Mouse (Mus musculus) left cerebral cortex, postnatal 10 days (tissue): ENCODE measurements around the gene Gm2000. TPM values are rescaled to one million over a fixed set of nuclear protein-coding genes. Genes with fewer than 3 reads are reported as not detected.
"Not testable (repeated sequence)": the region's sequence is repeated elsewhere in the genome, so short reads cannot be mapped to it uniquely, and the experiment has no call there.

Source experiments
- DNase-seq, 2 experiments: peaks; one replicate each; pipeline ENCODE4 v3.0.0; 2021 to 2022; ENCODE audit warnings: low spot score in 2 of 2, mixed read lengths in 1 of 2; ENCODE audit errors: extremely low spot score in 1 of 2
- intact Hi-C: fragments of 180-260 bp; cut with DNase I; formaldehyde crosslinking; loops from one replicate; pipeline ENCODE4 v1.15.1; 2025
- total RNA-seq, 2 experiments: library from RNA; stranded (reverse); gene quantifications; 2 replicates each; pipeline ENCODE4 v1.2.3; 2021

The Gm2000 gene
- 100 to 1,000 TPM; 395 to 432 TPM for total RNA-seq

GRCm38 (mm10) chr1:156365740-156366139, at the start of gene Gm2000:
Gene Gm2000 (plus strand): TSS chr1:156366040.
- intact Hi-C loops = no loop called here
- DNase-seq = no peak

GRCm38 (mm10) chr1:156323126-156323525, 42.7 kb upstream of the Gm2000 start:
- DNase-seq = no peak
- intact Hi-C loops = no loop called here

- intact Hi-C loops = no loop called here
- DNase-seq = no peak
Measured at GRCm38 (mm10) chr1:156340847-156341246, 25.0 kb upstream of the Gm2000 start.

GRCm38 (mm10) chr1:156344433-156344832, 21.4 kb upstream of the Gm2000 start:
- intact Hi-C loops = no loop called here
- DNase-seq = no peak

GRCm38 (mm10) chr1:156345633-156346032, 20.2 kb upstream of the Gm2000 start:
- intact Hi-C loops = no loop called here
- no peak for DNase-seq

- DNase-seq = no peak
- intact Hi-C loops = no loop called here
Measured at GRCm38 (mm10) chr1:156349031-156349430, 16.8 kb upstream of the Gm2000 start.

GRCm38 (mm10) chr1:156350441-156350840, 15.4 kb upstream of the Gm2000 start:
- intact Hi-C loops = no loop called here
- no peak for DNase-seq

- intact Hi-C loops = no loop called here
- no peak for DNase-seq
Measured at GRCm38 (mm10) chr1:156352466-156352865, 13.4 kb upstream of the Gm2000 start.

GRCm38 (mm10) chr1:156381217-156381616, 15.4 kb downstream of the Gm2000 start:
- intact Hi-C loops = no loop called here
- no peak for DNase-seq

GRCm38 (mm10) chr1:156386232-156386631, 20.4 kb downstream of the Gm2000 start:
- DNase-seq = no peak
- intact Hi-C loops = no loop called here

- no peak for DNase-seq
- intact Hi-C loops = no loop called here
Measured at GRCm38 (mm10) chr1:156386880-156387279, 21.0 kb downstream of the Gm2000 start.

GRCm38 (mm10) chr1:156393148-156393547, 27.3 kb downstream of the Gm2000 start:
- DNase-seq = no peak
- intact Hi-C loops = no loop called here

- DNase-seq, intact Hi-C loops: not testable (repeated sequence)
Measured at GRCm38 (mm10) chr1:156400159-156400558, 34.3 kb downstream of the Gm2000 start.

GRCm38 (mm10) chr1:156402491-156402890, 36.7 kb downstream of the Gm2000 start:
- intact Hi-C loops = no loop called here
- DNase-seq = no peak

GRCm38 (mm10) chr1:156403251-156403650, 37.4 kb downstream of the Gm2000 start:
- intact Hi-C loops = no loop called here
- DNase-seq = no peak

- intact Hi-C loops = no loop called here
- DNase-seq = no peak
Measured at GRCm38 (mm10) chr1:156408004-156408403, 42.2 kb downstream of the Gm2000 start.

- intact Hi-C loops = no loop called here
Measured at GRCm38 (mm10) chr1:156408521-156408920, 42.7 kb downstream of the Gm2000 start.

More at GRCm38 (mm10) chr1:156408521-156408920, 42.7 kb downstream of the Gm2000 start:
- DNase-seq = no peak

Other genes starting within 250 kb of the Gm2000 start
- 10 to 100 TPM; 10.5 to 11.6 TPM for gene Fam163a, start 161.0 kb upstream of the Gm2000 start, total RNA-seq
- gene Tdrd5, start 62.4 kb upstream of the Gm2000 start, total RNA-seq = 1 to 10 TPM; 2.9 to 3.4 TPM
- under 1 TPM; 0.41 to 0.65 TPM for gene Nphs2, start 55.3 kb upstream of the Gm2000 start, total RNA-seq
- gene Axdnd1, start 55.1 kb downstream of the Gm2000 start, total RNA-seq = under 1 TPM; 0.34 to 0.45 TPM
- 10 to 100 TPM; 26.0 to 33.8 TPM for gene Soat1, start 108.3 kb downstream of the Gm2000 start, total RNA-seq
- 10 to 100 TPM; 49.6 to 54.0 TPM for gene Gm10031, start 158.0 kb downstream of the Gm2000 start, total RNA-seq
- gene Abl2, start 192.7 kb downstream of the Gm2000 start, total RNA-seq = 10 to 100 TPM; 55.6 to 58.8 TPM